Mouse (Mus musculus): Measurements from ENCODE around the gene Bbip1. TPM values are rescaled to one million over a fixed set of nuclear protein-coding genes. Genes with fewer than 3 reads are reported as not detected.
A peak's percentile ranks its signal among the peaks of the same experiment; 100 is the strongest.

Bbip1 gene
- polyA plus RNA-seq, 1 experiment from 2014 or later: 82.9 TPM

GRCm38 (mm10) chr19:53888331-53888730 lies 56.1 kb downstream of the Bbip1 start:
- H3K4me1 ChIP-seq: peaks cover 23% of the 10 kb centered on the region
- WGBS: 77% methylated on average over 9 of the region's 9 CpGs
- H3K9ac ChIP-seq: no peak overlapping the region
- H3K4me2 ChIP-seq: no peak overlapping the region
- no peaks in the 10 kb centered on the region for H3K27me3 ChIP-seq
- ATAC-seq (ENCODE audit: insufficient number of reproducible peaks, insufficient read depth, low FRiP score, low TSS enrichment, low read depth): no peak
- no peaks in the 10 kb centered on the region for H3K9me3 ChIP-seq
- H3K4me3 ChIP-seq: no peak overlapping the region
- H3K36me3 ChIP-seq: no peaks in the 10 kb centered on the region
- no peak overlapping the region for H3K27ac ChIP-seq

DNA sequence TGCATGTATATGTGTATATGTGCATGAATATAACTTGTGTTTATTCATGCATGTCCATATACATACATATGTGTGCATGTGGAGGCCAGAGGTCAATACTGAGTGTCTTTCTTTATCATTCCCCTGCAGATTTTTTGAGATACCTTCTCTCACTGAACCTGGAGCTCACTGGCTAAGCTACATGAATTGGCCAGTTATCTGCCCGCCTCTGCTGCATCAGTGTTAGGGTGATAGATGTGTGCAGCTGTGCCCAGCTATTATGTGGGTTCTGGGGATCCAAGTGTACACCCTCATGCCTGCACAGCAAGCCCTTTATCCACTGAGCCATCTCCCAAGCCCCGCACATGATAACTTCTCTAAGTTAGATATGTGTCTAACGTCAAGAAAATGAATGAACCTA lies 56.6 kb downstream of the Bbip1 start:
- Histone ChIP-seq H3K27me3 (no peaks in the 10 kb centered on the region), H3K36me3 (no peaks in the 10 kb centered on the region), H3K4me1 (peaks cover 18% of the 10 kb centered on the region), H3K4me2 (no peak overlapping the region), H3K9ac (no peak overlapping the region), H3K9me3 (no peaks in the 10 kb centered on the region), H3K4me3 (no peak overlapping the region), H3K27ac (no peak overlapping the region)
- no peak for ATAC-seq (ENCODE audit: insufficient number of reproducible peaks, insufficient read depth, low FRiP score, low TSS enrichment, low read depth)
- 85% methylated on average over 3 of the region's 3 CpGs for WGBS

DNA sequence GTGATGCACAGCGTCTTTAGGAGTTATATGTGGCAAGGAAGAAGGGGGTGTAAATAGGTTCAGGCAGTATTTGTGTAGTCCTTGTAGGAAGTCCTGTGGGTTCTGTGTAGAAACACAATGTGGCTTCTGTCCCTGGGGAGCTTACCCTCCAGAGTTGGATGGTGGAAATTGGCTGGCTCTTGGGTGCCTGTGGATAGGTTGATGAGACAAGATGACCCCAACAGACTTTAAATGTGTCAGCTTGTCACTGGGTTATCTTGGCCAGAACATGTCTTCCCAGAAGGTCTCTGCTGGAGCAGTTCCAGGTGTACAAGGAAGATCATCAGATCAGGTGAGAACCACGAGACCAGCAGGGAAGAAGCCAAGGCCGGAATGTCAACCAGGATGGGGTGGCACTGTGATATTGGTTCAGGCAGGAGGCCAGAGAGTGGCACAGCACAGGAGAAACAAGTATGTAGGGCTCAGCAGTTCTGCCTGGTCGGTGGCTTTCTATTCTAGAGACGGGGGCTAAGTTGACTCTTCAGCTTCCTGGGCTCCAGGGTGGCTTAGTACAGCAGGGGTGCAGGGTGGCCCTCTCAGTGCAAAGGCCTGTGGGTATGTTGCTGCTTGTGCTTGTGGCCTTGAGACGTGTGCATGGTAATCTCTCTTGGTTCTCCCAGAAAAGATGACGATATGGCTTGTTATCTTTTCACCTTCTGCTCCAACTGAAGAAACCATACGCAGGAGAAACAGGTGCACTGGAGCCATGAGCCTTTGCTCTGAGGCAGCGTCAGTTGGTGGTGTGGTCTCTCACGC lies 57.7 kb downstream of the Bbip1 start:
- H3K4me2 ChIP-seq: no peak overlapping the region
- H3K4me3 ChIP-seq: no peak overlapping the region
- WGBS: 90% methylated on average over 10 of the region's 10 CpGs
- no peak overlapping the region for H3K27ac ChIP-seq
- no peaks in the 10 kb centered on the region for H3K27me3 ChIP-seq
- no peaks in the 10 kb centered on the region for H3K36me3 ChIP-seq
- no peak for ATAC-seq (ENCODE audit: insufficient number of reproducible peaks, insufficient read depth, low FRiP score, low TSS enrichment, low read depth)
- H3K4me1 ChIP-seq: peaks cover 8% of the 10 kb centered on the region
- no peaks in the 10 kb centered on the region for H3K9me3 ChIP-seq
- H3K9ac ChIP-seq: no peak overlapping the region

DNA sequence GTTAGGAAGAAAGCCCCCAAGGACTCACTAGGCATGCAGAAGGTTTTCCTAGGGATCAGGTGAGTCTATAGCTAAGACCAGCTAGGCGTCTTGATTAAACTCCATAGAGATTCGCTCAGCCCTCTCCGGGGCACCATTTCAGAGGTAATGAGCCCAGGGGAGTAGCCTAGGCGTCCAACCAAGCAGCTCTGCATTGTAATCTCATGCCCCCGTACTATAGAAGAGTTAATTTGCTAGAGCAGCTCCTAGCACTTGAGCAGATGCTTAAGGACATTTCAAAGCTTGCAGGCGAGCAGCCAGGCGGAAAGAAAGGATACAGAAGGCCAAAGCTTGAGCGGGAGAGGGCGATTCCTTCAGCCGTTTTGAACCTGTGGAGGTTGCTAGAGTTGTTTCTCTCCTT lies 59.0 kb downstream of the Bbip1 start:
- no peak for ATAC-seq (ENCODE audit: insufficient number of reproducible peaks, insufficient read depth, low FRiP score, low TSS enrichment, low read depth)
- H3K9me3 ChIP-seq: no peaks in the 10 kb centered on the region
- H3K4me3 ChIP-seq: no peak overlapping the region
- H3K4me1 ChIP-seq: peaks cover 3% of the 10 kb centered on the region; the same call in 1 of the 2 replicates
- 43% methylated on average over 10 of the region's 10 CpGs for WGBS
- no peak overlapping the region for H3K4me2 ChIP-seq
- H3K9ac ChIP-seq: no peak overlapping the region
- H3K27ac ChIP-seq: no peak overlapping the region
- H3K36me3 ChIP-seq: no peaks in the 10 kb centered on the region
- H3K27me3 ChIP-seq: no peaks in the 10 kb centered on the region

DNA sequence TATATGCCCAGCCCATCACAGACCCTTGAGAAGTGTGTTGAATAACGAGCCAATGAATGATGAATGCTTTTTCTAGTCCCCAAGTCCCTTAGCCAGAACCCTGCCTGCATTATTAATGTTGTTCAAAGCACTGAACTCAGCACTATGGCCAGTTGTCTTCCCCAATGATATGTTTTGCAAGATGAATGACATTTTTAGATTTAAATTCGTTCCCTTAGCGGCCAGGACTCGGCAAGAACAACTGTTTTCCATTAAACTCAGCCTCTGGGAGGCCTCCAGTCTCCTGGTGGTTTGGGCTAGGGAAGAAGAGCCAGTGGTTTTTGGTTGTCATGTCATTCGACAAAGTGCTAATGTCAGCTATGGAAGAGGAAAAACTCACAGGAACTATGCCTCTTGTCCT lies 62.6 kb downstream of the Bbip1 start:
- no peaks in the 10 kb centered on the region for H3K9me3 ChIP-seq
- no peak overlapping the region for H3K4me2 ChIP-seq
- H3K9ac ChIP-seq: no peak overlapping the region
- no peak overlapping the region for H3K4me3 ChIP-seq
- H3K36me3 ChIP-seq: no peaks in the 10 kb centered on the region
- 35% methylated on average over 5 of the region's 5 CpGs for WGBS
- H3K4me1 ChIP-seq: peaks cover 9% of the 10 kb centered on the region
- H3K27me3 ChIP-seq: no peaks in the 10 kb centered on the region
- no peak for ATAC-seq (ENCODE audit: insufficient number of reproducible peaks, insufficient read depth, low FRiP score, low TSS enrichment, low read depth)
- H3K27ac ChIP-seq: peak overlapping the region; percentile 65

DNA sequence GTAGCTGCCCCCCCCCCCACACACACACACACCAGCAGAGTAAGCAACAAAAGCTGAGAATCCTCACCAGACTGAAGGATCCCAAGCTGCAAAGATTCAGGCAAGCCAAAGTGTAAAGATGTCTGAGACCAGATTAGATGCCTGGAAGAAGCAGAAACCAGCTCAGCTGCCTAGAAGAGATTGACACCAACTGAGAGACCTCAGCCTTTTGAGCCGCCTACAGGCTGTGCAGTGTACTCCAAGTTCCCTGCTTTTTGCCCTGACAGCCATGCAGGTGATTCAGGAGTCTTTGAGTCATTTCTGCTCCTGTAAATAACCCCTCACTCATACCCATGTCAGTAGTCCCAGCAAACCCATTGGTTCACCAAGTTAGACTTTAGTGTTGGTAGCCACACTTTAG lies 64.0 kb downstream of the Bbip1 start:
- Histone ChIP-seq H3K36me3 (no peaks in the 10 kb centered on the region), H3K9me3 (no peaks in the 10 kb centered on the region), H3K27ac (no peak overlapping the region), H3K27me3 (no peaks in the 10 kb centered on the region), H3K4me3 (no peak overlapping the region), H3K4me1 (peaks cover 22% of the 10 kb centered on the region), H3K4me2 (no peak overlapping the region), H3K9ac (no peak overlapping the region)
- WGBS: 77% methylated on average over 1 of the region's 1 CpGs
- ATAC-seq (ENCODE audit: insufficient number of reproducible peaks, insufficient read depth, low FRiP score, low TSS enrichment, low read depth): no peak

Other genes with a start within 250 kb of the Bbip1 start
- 130 and 135 TPM in 2 replicates for gene Pdcd4, start 52.4 kb downstream of the Bbip1 start, polyA plus RNA-seq (2015; fragmentation: Nextera tagmentation; extraction: Ambion mirVana)
- gene Shoc2, start 321 bp downstream of the Bbip1 start, polyA plus RNA-seq (2015; fragmentation: Nextera tagmentation; extraction: Ambion mirVana): 50.5 and 54.7 TPM in 2 replicates
- 1.5 and 2.6 TPM in 2 replicates for gene Adra2a, start 99.5 kb upstream of the Bbip1 start, polyA plus RNA-seq (2015; fragmentation: Nextera tagmentation; extraction: Ambion mirVana)